Mouse (Mus musculus) liver, embryonic 14.5 days (tissue): Measurements from ENCODE around the gene Bub3.

ENCODE experiments used
- CTCF ChIP-seq: IDR thresholded peaks from 2 replicates; pipeline ENCODE4 v1.5.1; 2016; ENCODE audit warnings: antibody characterized with exemption, low read depth, control low read depth
- EP300 ChIP-seq: IDR thresholded peaks from 2 replicates; pipeline ENCODE4 v1.6.1; 2016; ENCODE audit warnings: antibody characterized with exemption, low read depth

- TF ChIP-seq CTCF (no peak), EP300 (no peak)
These were observed 45.5 kb downstream of the Bub3 start for GRCm38 (mm10) chr7:131605481-131605880.
